Comparison of ENCODE assay signal across 8 mouse cellular contexts in the genomic region with DNA sequence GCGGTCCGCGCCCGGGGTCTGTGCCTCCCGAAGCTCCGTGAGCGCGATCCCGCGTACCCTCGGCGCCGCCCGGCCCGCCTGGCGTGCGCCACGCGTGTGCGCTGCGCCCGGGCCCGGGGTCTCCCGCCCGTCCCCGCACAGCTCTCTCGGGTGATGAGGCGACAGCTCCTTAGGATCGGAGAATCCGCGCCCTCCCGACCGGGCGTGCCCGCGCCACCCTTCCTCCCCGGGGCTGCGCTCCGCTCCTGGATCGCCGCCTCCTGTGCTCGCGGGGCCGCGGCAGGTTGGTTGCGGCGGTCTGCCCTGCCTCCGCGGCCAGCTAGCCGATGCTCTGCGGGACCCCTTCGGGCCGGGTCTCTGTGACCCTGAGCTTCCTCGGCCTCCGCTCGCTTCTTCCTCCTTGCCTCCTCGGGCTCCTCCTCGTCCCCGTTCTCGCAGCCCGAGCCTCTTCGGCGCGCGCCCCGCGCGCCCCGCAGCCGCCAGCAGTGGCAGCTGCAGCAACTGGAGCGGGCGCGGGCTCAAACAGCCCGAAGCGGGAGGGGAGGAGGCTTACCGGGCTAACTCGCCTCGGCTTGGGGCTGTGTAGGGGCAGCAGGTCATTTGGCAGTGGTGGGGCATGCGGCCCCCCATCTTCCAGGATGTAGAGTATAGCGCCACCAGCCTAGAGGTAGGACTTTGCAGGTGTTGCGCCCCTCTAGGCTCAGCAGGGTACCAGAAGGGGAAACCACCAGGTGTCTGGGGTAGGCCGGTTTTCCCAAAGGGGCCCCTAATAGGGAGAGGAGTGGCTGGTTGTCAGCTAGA. TPM values are rescaled to one million over a fixed set of nuclear protein-coding genes. Genes with fewer than 3 reads are reported as not detected.
A peak's percentile ranks its signal among the peaks of the same experiment; 100 is the strongest.
DNase-seq lines count a peak whose midpoint lies in the region; ATAC-seq lines count a peak whose summit lies in the region.

No protein-coding gene starts in this region.

- no peak overlapping the region for H3K27ac ChIP-seq in kidney, embryonic 14.5 days (ENCODE audit: low read depth, low read length)

- intact Hi-C loops in gastrocnemius, postnatal 14 days (cut with DNase I; ENCODE audit: low total_unique reads) = loop anchor here (5.0 to 10.0 kb wide), 3 partner anchors 110 to 422 kb away; no protein-coding TSS in a partner anchor

- H3K9me3 ChIP-seq in kidney, embryonic 14.5 days (ENCODE audit: control insufficient read depth, low read length) = no peaks in the 10 kb centered on the region

- peak overlapping the region; percentile 100 for H3K4me2 ChIP-seq in kidney, embryonic 14.5 days (replicated peaks; ENCODE audit: low read depth, low read length)

- WGBS in kidney, embryonic 14.5 days = 0% methylated on average over 50 of the region's 82 CpGs

- peak; percentile 47 for ATAC-seq in kidney, embryonic 14.5 days (ENCODE audit: low FRiP score, low TSS enrichment)

- peak; percentile 36 to 64 for DNase-seq in left cerebral cortex, adult 18-20 months (ENCODE audit: low spot score in 2 of 2)
- no peak for DNase-seq in left cerebral cortex, adult 11 months (ENCODE audit: low spot score)
- peak; percentile 56 for DNase-seq in embryo, embryonic 10.5 days (ENCODE audit: low spot score)
- DNase-seq in gastrocnemius, postnatal 14 days = peak; percentile 60
- peak; percentile 10 for DNase-seq in liver
- peak; percentile 29 for DNase-seq in ovary, postnatal 10 days (ENCODE audit: low spot score)
- DNase-seq in thymus, postnatal 0 days (ENCODE audit: low spot score) = no peak

- H3K9ac ChIP-seq in kidney, embryonic 14.5 days (ENCODE audit: low read depth, low read length) = peak overlapping the region; percentile 68

- peaks cover 47% of the 10 kb centered on the region for H3K27me3 ChIP-seq in kidney, embryonic 14.5 days (ENCODE audit: control insufficient read depth, insufficient read depth, low read length)

- no peaks in the 10 kb centered on the region for H3K36me3 ChIP-seq in kidney, embryonic 14.5 days (ENCODE audit: control insufficient read depth, insufficient read depth, low read length)

- H3K4me3 ChIP-seq in kidney, embryonic 14.5 days (ENCODE audit: low read length) = peak overlapping the region; percentile 78

- no peaks in the 10 kb centered on the region; the same call in 1 of the 2 replicates for H3K4me1 ChIP-seq in kidney, embryonic 14.5 days (ENCODE audit: control insufficient read depth, insufficient read depth, low read length)

RNA-seq across cellular contexts. Expression of a gene that starts 9.6 kb away (rescaled TPM):
- 100 to 1,000 TPM; 160 to 172 TPM for total RNA-seq in left cerebral cortex, adult 18-20 months (2021)
- 10 to 100 TPM; 35.5 to 50.7 TPM for total RNA-seq in gastrocnemius, postnatal 14 days (2021)
- polyA plus RNA-seq in kidney, embryonic 14.5 days (2014; fragmentation: Nextera tagmentation; extraction: Ambion mirVana) = 0.81 and 1.5 TPM in 2 replicates
- polyA plus RNA-seq in thymus, postnatal 0 days (2015; fragmentation: Nextera tagmentation; extraction: Ambion mirVana) = 2.4 TPM in 2 replicates

Comparison
In these comparisons a context has a peak if more than half of its experiments do, and no peak if none do; other contexts are left out.
1. DNase-seq: peak in left cerebral cortex, adult 18-20 months (2 of 2), embryo, embryonic 10.5 days (single experiment), gastrocnemius, postnatal 14 days (single experiment), liver (single experiment) and ovary, postnatal 10 days (single experiment); none in left cerebral cortex, adult 11 months (single experiment) and thymus, postnatal 0 days (single experiment).